Mouse (Mus musculus) heart, adult 2 months (tissue): Measurements from ENCODE around the gene Gabrb1.

Experiments used
- CTCF ChIP-seq: fragments of 200-600 bp; IDR thresholded peaks from 2 replicates; pipeline ENCODE4 v1.8.1; 2022; ENCODE audit warnings: antibody characterized with exemption, mild to moderate bottlenecking, moderate library complexity
- EP300 ChIP-seq: fragments of 200-500 bp; IDR thresholded peaks from 2 replicates; pipeline ENCODE4 v1.6.1; 2011; ENCODE audit warnings: low read depth, low read length, control low read depth; ENCODE audit not compliant: insufficient read depth
- POLR2A ChIP-seq: fragments of 200-500 bp; IDR thresholded peaks from 2 replicates; pipeline ENCODE4 v1.6.1; 2011; ENCODE audit warnings: mild to moderate bottlenecking, low read depth, low read length, control low read depth; ENCODE audit not compliant: insufficient read depth

- TF ChIP-seq EP300 (no peak), POLR2A (no peak), CTCF (no peak)
Measured at GRCm38 (mm10) chr5:71658115-71658497, 193 bp downstream of the Gabrb1 start, which contains the start of gene Gabra4.
